Mouse (Mus musculus) embryo, embryonic 11.5 days (tissue): Measurements from ENCODE around the gene Trim27.

Experiments
- DNase-seq: peaks from one replicate; pipeline ENCODE4 v3.0.0-alpha.2; 2012; ENCODE audit warnings: low read depth, low spot score

Trim27 gene

DNA sequence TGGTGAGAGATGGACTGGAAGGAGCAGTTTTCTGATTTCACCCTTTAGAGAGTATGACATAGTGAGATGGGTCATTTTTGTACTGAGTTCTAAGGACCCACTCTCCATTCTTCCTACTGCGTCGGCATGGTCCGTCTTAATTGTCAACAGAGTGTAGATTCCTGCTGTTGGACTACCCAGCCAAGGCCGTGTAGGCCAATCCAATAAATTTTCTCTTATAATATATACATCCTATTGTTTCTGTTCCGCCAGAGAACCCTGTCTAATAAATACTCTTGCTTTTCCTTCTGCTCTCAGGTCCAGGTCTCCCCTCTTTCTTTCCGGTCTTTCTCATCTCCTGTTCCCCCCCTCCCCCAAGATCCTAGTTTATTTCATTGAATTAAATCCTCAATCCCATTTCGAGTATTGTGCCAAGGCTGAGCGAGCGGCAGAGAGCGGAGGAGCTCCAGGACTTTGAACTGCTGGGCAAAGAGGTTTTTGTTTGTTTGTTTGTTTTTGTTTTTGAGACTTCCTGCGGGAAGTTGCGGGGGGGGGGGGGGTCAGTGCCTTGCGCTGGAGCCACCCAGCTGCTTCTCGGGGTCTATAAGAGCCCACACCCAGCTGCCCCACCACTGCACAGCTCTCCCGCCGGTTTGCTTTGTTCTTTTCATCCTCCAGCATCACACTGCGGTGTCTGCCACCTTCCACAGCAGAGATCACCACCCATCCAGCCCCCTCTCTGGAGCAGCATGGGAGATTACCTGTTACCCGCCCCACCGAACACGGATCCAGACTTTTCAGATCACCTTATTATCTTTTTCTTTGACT is 42.6 kb downstream of the Trim27 start:
- DNase-seq = no peak

DNA sequence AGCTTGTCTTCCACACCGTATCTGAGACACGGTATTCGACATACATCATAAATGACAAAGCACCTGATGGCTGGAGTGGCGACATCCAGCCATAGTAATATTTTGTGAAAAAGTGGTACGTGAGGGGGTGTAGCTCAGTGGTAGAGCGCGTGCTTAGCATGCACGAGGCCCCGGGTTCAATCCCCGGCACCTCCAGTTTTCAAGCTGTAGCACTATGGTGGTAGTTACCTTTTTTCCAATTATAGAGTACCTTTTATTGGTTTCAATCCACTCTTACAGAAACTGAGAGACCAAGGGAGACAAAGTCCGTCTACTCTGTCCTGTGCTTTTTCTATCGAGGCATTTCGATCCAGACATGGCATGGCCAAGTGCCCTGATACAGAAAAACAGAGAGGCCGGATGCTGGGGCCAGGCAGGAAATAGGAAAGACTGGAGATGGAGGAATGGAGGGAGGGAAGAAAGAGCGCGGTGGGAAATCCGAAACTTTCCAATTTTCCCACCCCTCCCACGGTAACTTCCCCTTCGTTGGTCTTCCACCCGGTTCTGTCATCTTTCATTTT is 43.3 kb downstream of the Trim27 start:
- DNase-seq = peak; percentile 82

DNA sequence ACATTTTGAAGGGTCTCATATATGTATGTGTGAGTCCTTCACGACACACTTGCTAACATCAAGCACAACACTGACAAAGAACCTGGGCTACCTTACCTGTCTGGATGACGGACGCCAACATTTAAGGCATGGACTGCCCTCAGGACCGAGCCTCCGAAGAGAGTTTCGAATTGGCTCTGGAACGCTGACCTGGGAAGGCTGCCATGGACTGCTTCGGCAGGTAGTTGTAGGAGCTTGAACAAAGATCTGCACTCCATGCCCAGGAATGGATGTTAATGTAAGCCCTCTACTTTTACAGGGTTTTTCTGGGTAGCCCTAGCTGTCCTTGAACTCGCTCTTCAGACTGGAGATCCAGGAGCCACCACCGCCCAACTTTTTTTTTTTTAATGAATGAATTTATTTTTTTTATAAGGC is 44.0 kb downstream of the Trim27 start:
- DNase-seq = no peak

- DNase-seq = no peak
Observed at GRCm38 (mm10) chr13:21224376-21224775, 45.1 kb downstream of the Trim27 start.

DNA sequence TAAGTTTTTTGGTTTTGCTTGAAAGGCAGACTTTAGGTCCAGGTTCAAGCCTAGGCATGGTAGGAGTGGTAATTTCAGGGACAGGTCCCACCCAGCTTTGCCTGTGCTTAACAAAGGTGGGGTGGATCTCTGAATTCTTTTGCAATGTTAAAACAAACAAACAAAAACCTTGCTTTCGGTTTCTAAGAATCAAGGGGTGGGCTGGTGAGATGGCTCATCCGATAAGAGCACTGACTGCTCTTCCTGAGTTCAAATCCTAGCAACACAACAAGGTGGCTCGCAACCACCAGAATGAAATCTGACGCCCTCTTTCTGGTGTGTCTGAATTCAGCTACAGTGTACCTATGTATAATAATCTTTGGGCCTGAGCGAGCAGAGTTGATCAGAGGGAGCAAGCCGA is 46.0 kb downstream of the Trim27 start:
- DNase-seq = no peak

DNA sequence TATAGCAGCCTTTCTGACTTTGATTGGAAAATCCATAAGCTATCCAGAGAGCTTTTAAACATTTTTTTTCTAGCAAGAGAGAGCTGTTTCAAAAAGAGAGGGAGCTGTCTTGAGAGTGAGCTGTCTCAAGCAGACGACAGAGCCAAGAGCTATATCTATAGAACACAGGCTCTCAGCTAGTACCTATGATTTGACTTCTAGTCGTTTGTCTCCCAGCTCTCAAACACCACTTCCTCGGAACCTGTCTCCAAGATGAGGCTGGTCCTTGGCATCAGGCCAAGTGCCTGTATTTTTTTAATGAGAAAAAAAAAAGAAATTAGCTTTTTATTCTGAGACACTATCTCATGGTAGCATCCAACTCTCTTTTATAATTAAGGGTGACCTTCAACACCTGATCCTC is 46.8 kb downstream of the Trim27 start:
- no peak for DNase-seq

GRCm38 (mm10) chr13:21233732-21234705 is 54.8 kb downstream of the Trim27 start:
- DNase-seq = peak; percentile 79

DNA sequence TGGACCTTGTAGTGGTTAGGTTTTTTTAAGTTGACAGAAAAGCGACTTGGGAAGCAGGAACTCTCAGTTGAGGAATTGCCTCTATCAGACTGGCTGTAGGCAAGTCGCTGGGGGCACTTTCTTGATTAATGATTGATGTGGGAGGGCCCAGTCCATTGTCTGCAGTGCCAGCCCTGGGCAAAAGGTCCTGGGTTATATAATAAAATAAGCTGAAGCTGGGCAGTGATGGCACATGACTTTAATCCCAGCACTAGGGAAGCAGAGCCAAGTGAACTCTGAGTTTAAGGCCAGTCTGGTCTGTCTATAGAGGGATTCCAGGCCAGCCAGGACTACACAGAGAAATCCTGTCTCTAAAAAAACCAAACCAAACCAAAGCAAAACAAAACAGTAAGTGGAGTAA is 57.5 kb downstream of the Trim27 start:
- no peak for DNase-seq

DNA sequence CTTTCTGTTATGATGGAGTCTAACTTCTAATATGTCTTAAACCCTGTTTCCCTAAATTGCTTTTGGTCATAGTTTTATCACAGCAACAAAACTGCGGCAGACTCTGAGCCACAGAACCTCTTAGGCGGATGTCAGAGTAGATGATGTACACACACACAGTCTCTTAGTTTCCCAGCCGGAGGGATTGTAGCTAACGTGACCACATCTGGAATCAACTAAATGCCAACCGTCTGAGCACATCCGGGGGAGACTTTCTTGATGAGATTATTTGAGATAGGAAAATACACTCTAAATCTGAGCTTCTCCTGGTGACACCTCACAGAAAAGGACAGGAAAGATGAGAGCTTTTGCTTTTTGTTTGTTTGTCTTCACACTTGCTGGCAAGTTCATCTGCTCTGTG is 57.9 kb downstream of the Trim27 start:
- DNase-seq = no peak

- no peak for DNase-seq
Observed at GRCm38 (mm10) chr13:21240788-21241187, 61.5 kb downstream of the Trim27 start.

DNA sequence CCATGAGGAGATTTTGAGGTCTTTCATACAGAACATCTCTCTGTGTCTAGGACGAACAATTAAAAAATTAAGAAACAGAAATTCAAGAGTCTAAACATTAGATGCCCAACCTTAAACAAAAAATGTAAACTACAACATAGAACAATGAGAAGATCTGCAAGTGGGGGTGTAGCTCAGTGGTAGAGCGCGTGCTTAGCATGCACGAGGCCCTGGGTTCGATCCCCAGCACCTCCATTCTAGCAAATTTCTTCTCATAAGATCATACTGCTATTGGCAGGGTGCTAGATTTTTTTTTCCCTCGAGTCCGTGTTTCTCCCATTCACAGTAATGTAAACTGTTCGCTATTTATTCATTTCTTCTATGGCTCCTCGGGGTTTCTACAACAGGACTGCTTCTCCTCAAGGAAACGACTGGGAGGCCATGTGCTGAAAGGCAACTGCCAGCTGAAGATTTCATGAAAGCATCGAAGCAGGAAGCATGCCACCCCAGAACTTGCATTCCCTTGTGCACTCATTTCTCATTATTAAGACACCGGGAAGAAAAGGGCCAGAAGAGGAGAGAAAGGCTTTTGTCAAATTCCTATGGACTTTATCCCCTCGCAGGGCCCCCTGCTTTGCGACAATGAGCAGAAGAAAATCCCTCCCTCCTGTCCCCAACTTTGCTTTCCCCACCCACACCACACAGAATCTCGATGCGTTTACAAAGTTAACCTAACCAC is 63.3 kb downstream of the Trim27 start:
- DNase-seq = no peak

GRCm38 (mm10) chr13:21243196-21243595 is 64.0 kb downstream of the Trim27 start:
- no peak for DNase-seq

DNA sequence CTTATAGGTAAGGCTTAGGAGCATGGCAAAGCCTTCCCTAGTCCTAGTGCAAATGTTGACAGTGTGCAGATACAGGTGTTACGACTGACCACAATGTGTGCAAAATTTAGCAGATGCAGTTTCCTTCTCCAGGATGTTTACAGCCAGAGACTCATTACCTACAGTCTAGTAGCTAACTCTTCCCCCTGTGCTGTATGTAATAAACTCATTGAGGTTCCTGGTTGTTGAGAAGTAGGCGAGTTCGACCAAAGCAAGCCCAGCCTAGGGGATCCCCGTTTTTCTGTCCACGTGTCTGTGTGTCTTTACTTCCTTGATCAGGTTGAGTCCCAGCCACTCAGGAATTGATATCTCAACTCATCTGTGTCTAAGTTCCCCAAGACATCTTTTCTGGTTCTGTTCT is 64.8 kb downstream of the Trim27 start:
- DNase-seq = no peak
